Mouse (Mus musculus) lung, postnatal 0 days (tissue): ENCODE data around the gene Adk. TPM values are rescaled to one million over a fixed set of nuclear protein-coding genes. Genes with fewer than 3 reads are reported as not detected.

Source experiments
- ATAC-seq: fragments of 200-750 bp; cut with Nextera tagmentation; 2 replicates; pipeline ENCODE4 v1.8.0; 2017; ENCODE audit warnings: moderate library complexity
- DNase-seq: peaks from one replicate; pipeline ENCODE4 v3.0.0-alpha.2; 2016; ENCODE audit warnings: low spot score
- H3K27ac ChIP-seq: fragments of 300-500 bp; sonication (generic); 2 replicates; pipeline ENCODE4 v1.5.1; 2014; ENCODE audit warnings: antibody characterized with exemption, mild to moderate bottlenecking, low read length, mixed read lengths
- H3K27me3 ChIP-seq: fragments of 300-500 bp; sonication (generic); replicated peaks from 2 replicates; pipeline ENCODE4 v1.6.1; 2014; ENCODE audit warnings: low read length, mixed read lengths; ENCODE audit not compliant: insufficient read depth
- H3K36me3 ChIP-seq: fragments of 300-500 bp; sonication (generic); 2 replicates; pipeline ENCODE4 v1.6.1; 2014; ENCODE audit warnings: low read length, mixed read lengths; ENCODE audit not compliant: insufficient read depth
- H3K4me1 ChIP-seq: fragments of 300-500 bp; sonication (generic); 2 replicates; pipeline ENCODE4 v1.6.1; 2014; ENCODE audit warnings: antibody characterized with exemption, low read depth, low read length, mixed read lengths; ENCODE audit not compliant: insufficient read depth
- H3K4me2 ChIP-seq: fragments of 300-500 bp; sonication (generic); replicated peaks from 2 replicates; pipeline ENCODE4 v1.6.1; 2014; ENCODE audit warnings: low read depth, mild to moderate bottlenecking, low read length, moderate library complexity, mixed read lengths
- H3K4me3 ChIP-seq: fragments of 300-500 bp; sonication (generic); 2 replicates; pipeline ENCODE4 v1.5.1; 2014; ENCODE audit warnings: low read depth, low read length
- H3K9ac ChIP-seq: fragments of 300-500 bp; sonication (generic); replicated peaks from 2 replicates; pipeline ENCODE4 v1.6.1; 2014; ENCODE audit warnings: low read depth, mild to moderate bottlenecking
- H3K9me3 ChIP-seq: fragments of 300-500 bp; sonication (generic); 2 replicates; pipeline ENCODE4 v1.6.1; 2016; ENCODE audit warnings: low read length, mixed read lengths
- CTCF ChIP-seq: IDR thresholded peaks from 2 replicates; pipeline ENCODE4 v1.5.1; 2016; ENCODE audit warnings: antibody characterized with exemption, mild to moderate bottlenecking
- EP300 ChIP-seq: IDR thresholded peaks from 2 replicates; pipeline ENCODE4 v1.6.1; 2016; ENCODE audit warnings: antibody characterized with exemption, mild to moderate bottlenecking, control low read depth
- WGBS: fragments of 180-500 bp; shearing (Covaris S2); extraction: QIAGEN DNeasy Blood & Tissue Kit; methylation state at CpG from one replicate; pipeline ENCODE4 v1.1.7; 2014; 5-methylcytosine and 5-hydroxymethylcytosine counted together
- polyA plus RNA-seq: library from polyadenylated mRNA; unstranded; fragments of >200 nt; fragmentation: Nextera tagmentation; extraction: Ambion mirVana; gene quantifications from 2 replicates; pipeline ENCODE4 v1.2.1, GENCODE M21; 2015

The Adk gene
- polyA plus RNA-seq, 1 experiment from 2014 or later, result 238 TPM

DNA sequence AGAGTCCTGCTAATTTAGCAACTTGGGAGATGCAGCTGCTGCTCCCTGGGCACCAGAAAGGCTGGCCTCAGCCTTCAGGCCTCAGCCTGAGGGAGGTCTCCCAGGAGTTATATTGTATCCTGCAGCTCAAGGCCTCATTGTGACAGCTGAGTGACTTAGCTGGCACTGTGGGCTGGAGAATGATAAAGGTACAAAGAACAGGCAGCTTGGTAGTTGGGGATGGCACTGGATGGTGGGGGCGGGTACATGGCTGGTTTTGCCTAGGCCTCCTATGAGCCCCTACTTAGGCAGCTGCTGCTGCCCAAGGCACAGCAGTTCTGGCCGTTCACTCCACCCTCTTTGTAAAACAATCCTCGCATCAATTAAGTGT lies 436.7 kb downstream of the Adk start:
- no peak overlapping the region for H3K4me3 ChIP-seq
- no peaks in the 10 kb centered on the region for H3K9me3 ChIP-seq
- no peak for ATAC-seq
- H3K27ac ChIP-seq, result no peak overlapping the region
- 68% methylated on average over 3 of the region's 3 CpGs for WGBS
- H3K4me2 ChIP-seq, result no peak overlapping the region
- DNase-seq, result no peak
- no peaks in the 10 kb centered on the region for H3K27me3 ChIP-seq
- H3K36me3 ChIP-seq, result no peaks in the 10 kb centered on the region
- no peak overlapping the region for H3K9ac ChIP-seq
- no peak for TF ChIP-seq EP300
- H3K4me1 ChIP-seq, result no peaks in the 10 kb centered on the region

- H3K9ac ChIP-seq, result no peak overlapping the region
- no peak overlapping the region for H3K4me3 ChIP-seq
- no peaks in the 10 kb centered on the region for H3K27me3 ChIP-seq
- peak; percentile 96 for ATAC-seq
- H3K27ac ChIP-seq, result no peak overlapping the region
- H3K4me1 ChIP-seq, result no peaks in the 10 kb centered on the region
- no peaks in the 10 kb centered on the region for H3K36me3 ChIP-seq
- H3K4me2 ChIP-seq, result no peak overlapping the region
- no peaks in the 10 kb centered on the region for H3K9me3 ChIP-seq
- WGBS, result 27% methylated on average over 4 of the region's 4 CpGs
- DNase-seq, result peak; percentile 90
- TF ChIP-seq EP300, result peak; percentile 89
- no peak for TF ChIP-seq CTCF
Measured at GRCm38 (mm10) chr14:21490141-21490540, 437.8 kb downstream of the Adk start.

Other genes with a start within 250 kb of the Adk start
- 1.0 and 1.7 TPM in 2 replicates for gene Plau, start 215.9 kb upstream of the Adk start, polyA plus RNA-seq
- 42.8 and 60.1 TPM in 2 replicates for gene Vcl, start 123.2 kb upstream of the Adk start, polyA plus RNA-seq
- 39.3 and 41.1 TPM in 2 replicates for gene Ap3m1, start 66 bp upstream of the Adk start, polyA plus RNA-seq